Mouse (Mus musculus): Measurements from ENCODE around the gene Zfp638.
"Not testable (repeated sequence)": the region's sequence is repeated elsewhere in the genome, so short reads cannot be mapped to it uniquely, and the experiment has no call there.

Gene Zfp638

GRCm38 (mm10) chr6:84010303-84011225 lies 143.7 kb downstream of the Zfp638 start:
- no peak for DNase-seq

GRCm38 (mm10) chr6:84014961-84015683 lies 148.2 kb downstream of the Zfp638 start:
- peak; percentile 45 to 57 for DNase-seq

- DNase-seq, result no peak
These were observed 149.9 kb downstream of the Zfp638 start for GRCm38 (mm10) chr6:84016851-84017250.

GRCm38 (mm10) chr6:84017392-84017791 lies 150.5 kb downstream of the Zfp638 start:
- DNase-seq, result no peak

- peak; percentile 61 to 64 for DNase-seq
These were observed 152.1 kb downstream of the Zfp638 start for GRCm38 (mm10) chr6:84018906-84019550.

GRCm38 (mm10) chr6:84020002-84020401 lies 153.1 kb downstream of the Zfp638 start:
- DNase-seq, result no peak

- no peak for DNase-seq
These were observed 155.1 kb downstream of the Zfp638 start for GRCm38 (mm10) chr6:84021990-84022389.

- DNase-seq, result no peak
These were observed 158.7 kb downstream of the Zfp638 start for GRCm38 (mm10) chr6:84025636-84026035.

GRCm38 (mm10) chr6:84028791-84029190 lies 161.9 kb downstream of the Zfp638 start:
- DNase-seq, result no peak

- no peak for DNase-seq
These were observed 162.9 kb downstream of the Zfp638 start for GRCm38 (mm10) chr6:84029775-84030174.

- not testable (repeated sequence) for DNase-seq
These were observed 165.6 kb downstream of the Zfp638 start for GRCm38 (mm10) chr6:84032516-84032915.

Measured in lung, postnatal 4 days (tissue).